Mouse (Mus musculus) ovary, adult 18-20 months (tissue): Measurements from ENCODE around the gene Gtf2a2.

Experiments
- DNase-seq: peaks from one replicate; pipeline ENCODE4 v3.0.0; 2022; ENCODE audit warnings: low spot score, mixed read lengths

The Gtf2a2 gene

GRCm38 (mm10) chr9:70062012-70062411 lies 49.7 kb downstream of the Gtf2a2 start:
- no peak for DNase-seq

GRCm38 (mm10) chr9:70067497-70067896 lies 55.1 kb downstream of the Gtf2a2 start:
- DNase-seq: no peak

GRCm38 (mm10) chr9:70069961-70070435 lies 57.6 kb downstream of the Gtf2a2 start:
- DNase-seq: peak; percentile 28

- no peak for DNase-seq
Measured at GRCm38 (mm10) chr9:70072387-70072786, 60.0 kb downstream of the Gtf2a2 start.
